Mouse (Mus musculus) cerebellum, adult 9-10 months (tissue): Measurements from ENCODE around the gene Krtap4-2.

Experiments
- DNase-seq: peaks from one replicate; pipeline ENCODE4 v3.0.0; 2022

The Krtap4-2 gene

DNA sequence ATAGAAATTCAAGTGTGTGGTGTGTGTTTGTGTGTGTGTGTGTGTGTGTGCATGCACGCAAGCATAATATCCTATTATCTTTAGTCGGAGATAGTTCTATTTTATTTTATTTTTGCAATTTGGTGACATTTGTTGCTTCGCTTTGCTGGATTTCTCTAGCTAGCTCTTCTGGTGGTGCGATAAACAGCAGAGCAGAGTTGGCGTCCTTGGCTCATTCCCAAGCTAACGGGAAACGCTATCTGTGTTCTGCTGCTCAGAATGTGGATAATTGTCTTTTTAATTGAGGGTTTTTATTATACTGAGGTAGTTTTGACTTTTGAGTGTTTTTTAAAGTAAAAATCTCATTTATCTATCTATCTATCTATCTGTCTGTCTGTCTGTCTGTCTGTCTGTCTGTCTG lies 49.8 kb downstream of the Krtap4-2 start:
- no peak for DNase-seq
